Mouse (Mus musculus) erythroblast, embryonic 14.5 days (primary cell): ENCODE measurements at regions not wholly inside any gene's neighbourhood (a gene's known extent, or its start where the extent isn't known, plus 50 kb on each side); places are given as distances from the start of the nearest gene placed in this dataset.

ENCODE experiments used
- H3K27me3 ChIP-seq: 2 replicates; pipeline ENCODE4 v1.6.1; 2012; ENCODE audit warnings: inconsistent platforms; ENCODE audit not compliant: control insufficient read depth
- H3K36me3 ChIP-seq: 2 replicates; pipeline ENCODE4 v1.6.1; 2012; ENCODE audit warnings: mild to moderate bottlenecking, inconsistent platforms; ENCODE audit not compliant: control insufficient read depth
- H3K4me1 ChIP-seq: 2 replicates; pipeline ENCODE4 v1.6.1; 2012; ENCODE audit warnings: inconsistent platforms; ENCODE audit not compliant: control insufficient read depth
- H3K4me3 ChIP-seq: replicated peaks from 2 replicates; pipeline ENCODE3; 2012; ENCODE audit warnings: moderate library complexity, mild to moderate bottlenecking, inconsistent platforms
- H3K9me3 ChIP-seq: 2 replicates; pipeline ENCODE4 v1.6.1; 2012; ENCODE audit warnings: low read length, inconsistent platforms, mixed read lengths; ENCODE audit not compliant: control insufficient read depth
- GATA1 ChIP-seq: IDR thresholded peaks from 2 replicates; pipeline ENCODE4 v1.6.1; 2012; ENCODE audit warnings: low read length, inconsistent platforms, mixed read lengths
- TAL1 ChIP-seq: IDR thresholded peaks from 3 replicates; pipeline ENCODE4 v1.6.1; 2012; ENCODE audit warnings: low read length, inconsistent platforms, mixed read lengths

DNA sequence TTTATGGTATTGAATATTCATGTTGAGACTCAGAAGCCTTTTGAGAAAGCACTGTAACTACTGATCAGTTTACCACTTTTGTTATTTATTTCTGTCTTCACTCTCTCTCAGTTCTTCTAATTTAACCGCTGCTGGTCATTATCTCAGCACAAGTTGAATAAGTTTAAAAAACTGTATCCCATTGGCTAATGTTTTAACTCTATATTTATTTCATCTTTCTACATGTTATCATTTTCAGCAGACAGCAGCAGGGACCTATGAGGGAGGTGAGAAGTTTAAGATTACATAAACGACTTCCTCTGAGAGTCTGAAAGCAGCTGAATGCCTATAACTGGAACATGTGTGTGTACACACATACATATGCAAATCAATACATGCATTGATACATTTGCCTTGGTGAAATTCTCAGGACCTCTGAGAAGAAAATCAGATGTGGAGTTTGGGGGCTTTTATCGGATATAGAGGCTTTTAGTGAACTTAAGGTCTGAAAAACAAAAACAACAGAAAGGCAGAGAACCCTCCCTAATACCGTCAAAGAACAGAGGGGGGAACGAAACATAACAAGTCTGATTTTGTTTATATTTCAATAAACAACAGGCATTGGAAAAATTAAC, 72.5 kb upstream of the Jade1 start:
- no peaks in the 10 kb centered on the region for H3K27me3 ChIP-seq
- no peak overlapping the region for H3K4me3 ChIP-seq
- no peaks in the 10 kb centered on the region for H3K4me1 ChIP-seq
- TF ChIP-seq TAL1, result no peak
- no peak for TF ChIP-seq GATA1
- no peaks in the 10 kb centered on the region for H3K9me3 ChIP-seq
- H3K36me3 ChIP-seq, result no peaks in the 10 kb centered on the region

- no peaks in the 10 kb centered on the region for H3K27me3 ChIP-seq
- H3K4me3 ChIP-seq, result no peak overlapping the region
- H3K4me1 ChIP-seq, result no peaks in the 10 kb centered on the region
- TF ChIP-seq TAL1 (no peak), GATA1 (no peak)
- no peaks in the 10 kb centered on the region for H3K36me3 ChIP-seq
- H3K9me3 ChIP-seq, result no peaks in the 10 kb centered on the region
These were observed 75.3 kb upstream of the Jade1 start for GRCm38 (mm10) chr3:41480186-41480585.

DNA sequence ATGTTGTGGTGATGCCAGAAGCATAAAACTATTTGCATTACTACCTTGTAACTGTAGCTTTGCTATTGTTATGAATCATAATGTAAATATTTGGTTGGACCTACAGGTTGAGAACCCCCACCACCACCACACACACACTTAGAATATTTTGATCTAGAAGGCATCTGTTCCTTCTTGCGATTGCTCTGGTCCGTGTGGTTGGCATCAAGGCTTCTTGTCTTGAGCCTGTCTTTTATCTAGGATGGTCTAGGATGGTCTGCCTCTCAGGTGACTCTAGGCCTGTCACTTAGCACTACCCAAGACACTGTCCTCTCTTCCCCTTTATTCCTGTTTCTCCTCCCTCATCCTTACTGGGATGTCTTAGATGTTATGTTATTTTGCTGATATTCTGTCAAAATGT, 76.6 kb upstream of the Jade1 start:
- H3K4me1 ChIP-seq, result no peaks in the 10 kb centered on the region
- H3K4me3 ChIP-seq, result no peak overlapping the region
- TF ChIP-seq GATA1 (no peak), TAL1 (no peak)
- no peaks in the 10 kb centered on the region for H3K27me3 ChIP-seq
- no peaks in the 10 kb centered on the region for H3K36me3 ChIP-seq
- H3K9me3 ChIP-seq, result no peaks in the 10 kb centered on the region

GRCm38 (mm10) chr3:41476516-41476915, 79.0 kb upstream of the Jade1 start:
- TF ChIP-seq TAL1, result no peak
- no peak for TF ChIP-seq GATA1
- Histone ChIP-seq H3K9me3 (no peaks in the 10 kb centered on the region), H3K4me3 (no peak overlapping the region), H3K4me1 (no peaks in the 10 kb centered on the region), H3K36me3 (no peaks in the 10 kb centered on the region), H3K27me3 (no peaks in the 10 kb centered on the region)

DNA sequence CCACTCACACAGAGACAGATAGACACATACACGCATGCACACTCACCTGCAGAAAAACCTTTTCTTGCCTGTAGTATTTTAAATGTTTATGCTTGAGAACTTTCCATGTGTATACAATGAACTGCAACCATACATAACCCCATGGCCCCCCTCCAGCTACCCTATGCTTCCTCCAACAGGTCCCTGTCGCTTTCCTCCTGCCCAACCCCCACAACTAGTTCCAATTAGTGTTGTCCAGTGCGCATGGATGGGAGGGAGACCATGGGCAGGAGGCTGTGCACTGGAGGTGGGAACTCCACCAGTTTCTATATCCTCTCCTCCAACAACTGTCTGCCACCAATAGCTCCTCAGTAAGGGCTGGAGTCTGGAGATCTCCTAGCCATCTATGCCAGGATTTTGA, 82.9 kb upstream of the Jade1 start:
- Histone ChIP-seq H3K36me3 (no peaks in the 10 kb centered on the region), H3K4me1 (no peaks in the 10 kb centered on the region), H3K27me3 (no peaks in the 10 kb centered on the region), H3K4me3 (no peak overlapping the region), H3K9me3 (no peaks in the 10 kb centered on the region)
- TF ChIP-seq GATA1, result no peak
- TF ChIP-seq TAL1, result no peak

GRCm38 (mm10) chr3:41469106-41469505, 86.4 kb upstream of the Jade1 start:
- Histone ChIP-seq H3K4me3 (no peak overlapping the region), H3K9me3 (no peaks in the 10 kb centered on the region), H3K4me1 (no peaks in the 10 kb centered on the region), H3K36me3 (no peaks in the 10 kb centered on the region), H3K27me3 (no peaks in the 10 kb centered on the region)
- TF ChIP-seq TAL1, result no peak
- TF ChIP-seq GATA1, result no peak

GRCm38 (mm10) chr3:41467857-41468256, 87.7 kb upstream of the Jade1 start:
- Histone ChIP-seq H3K4me1 (no peaks in the 10 kb centered on the region), H3K9me3 (no peaks in the 10 kb centered on the region), H3K27me3 (no peaks in the 10 kb centered on the region), H3K4me3 (no peak overlapping the region), H3K36me3 (no peaks in the 10 kb centered on the region)
- TF ChIP-seq GATA1 (no peak), TAL1 (no peak)

GRCm38 (mm10) chr3:41465893-41466292, 89.6 kb upstream of the Jade1 start:
- no peak for TF ChIP-seq TAL1
- TF ChIP-seq GATA1, result no peak

DNA sequence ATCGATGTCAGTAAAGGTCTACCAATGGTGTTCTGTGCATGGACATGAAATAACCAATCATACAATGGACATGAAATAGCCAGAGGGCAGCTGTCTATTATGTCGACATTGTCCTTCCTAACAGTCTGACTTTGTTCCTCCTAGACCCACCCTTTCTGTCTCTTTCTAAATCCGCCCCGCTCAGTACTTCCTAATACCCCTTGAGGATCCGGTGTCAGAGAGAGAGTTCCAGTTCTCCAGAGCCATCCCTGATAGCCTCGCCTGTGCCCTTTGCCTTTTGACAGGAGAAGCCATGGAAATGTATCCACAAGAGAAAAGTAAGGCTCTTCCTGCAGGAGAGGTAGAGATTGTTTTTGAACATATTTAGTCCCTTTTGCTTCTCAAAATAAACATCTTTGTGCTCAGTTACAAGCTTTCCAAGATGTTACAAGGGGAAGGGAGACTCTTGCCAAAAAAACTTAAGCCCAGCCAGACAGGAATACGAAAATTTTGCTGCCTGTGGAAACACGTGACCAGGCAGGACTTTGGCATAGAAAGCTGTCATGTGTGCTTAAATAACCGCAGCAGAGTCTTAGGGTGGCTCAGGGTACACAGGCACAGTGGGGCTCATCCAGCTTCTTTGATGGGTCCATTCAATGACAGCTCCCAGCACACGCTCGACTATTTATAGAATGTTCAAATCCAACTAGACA, 92.4 kb upstream of the Jade1 start:
- TF ChIP-seq TAL1 (no peak), GATA1 (no peak)
- no peak overlapping the region for H3K4me3 ChIP-seq
- H3K9me3 ChIP-seq, result no peaks in the 10 kb centered on the region
- H3K36me3 ChIP-seq, result no peaks in the 10 kb centered on the region
- no peaks in the 10 kb centered on the region for H3K27me3 ChIP-seq
- no peaks in the 10 kb centered on the region for H3K4me1 ChIP-seq

More at GRCm38 (mm10) chr3:41465893-41466292, 89.6 kb upstream of the Jade1 start:
- no peak overlapping the region for H3K4me3 ChIP-seq
- no peaks in the 10 kb centered on the region for H3K4me1 ChIP-seq
- H3K9me3 ChIP-seq, result no peaks in the 10 kb centered on the region
- H3K27me3 ChIP-seq, result no peaks in the 10 kb centered on the region
- no peaks in the 10 kb centered on the region for H3K36me3 ChIP-seq
